Mouse (Mus musculus): ENCODE measurements around the gene Barhl2. TPM values are rescaled to one million over a fixed set of nuclear protein-coding genes. Genes with fewer than 3 reads are reported as not detected.

The Barhl2 gene
- total and polyA plus RNA-seq, 3 experiments, result not detected

DNA sequence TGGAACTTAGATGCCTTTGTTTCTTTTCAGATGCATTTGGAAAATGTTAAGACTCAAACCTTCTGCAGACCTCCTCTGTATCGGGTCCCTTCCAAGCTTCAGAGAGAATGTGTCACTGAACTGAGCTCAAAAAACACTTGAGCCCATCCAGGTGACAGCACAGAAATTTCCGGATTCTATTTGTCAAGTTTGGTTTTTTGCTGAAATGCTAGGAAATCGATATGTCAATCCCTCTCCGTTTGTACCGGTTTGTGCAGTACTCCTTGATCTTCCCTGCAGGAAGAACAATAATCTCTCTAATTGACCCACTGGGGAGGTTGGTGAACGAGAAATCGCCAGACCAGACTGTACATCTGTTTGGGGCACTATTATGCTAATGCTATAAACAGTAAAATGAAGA is 2.0 kb downstream of the Barhl2 start:
- TF ChIP-seq USF1 (IDR thresholded peaks at IDR 0.05; ENCODE audit: low read depth, low read length) (no peak), ZC3H11A (IDR thresholded peaks at IDR 0.05; ENCODE audit: low read depth, low read length) (no peak), ZNF384 (IDR thresholded peaks at IDR 0.05; ENCODE audit: low read depth, low read length) (no peak), SIN3A (IDR thresholded peaks at IDR 0.05; ENCODE audit: low read length) (no peak), MAZ (IDR thresholded peaks at IDR 0.05; ENCODE audit: low read depth, low read length) (no peak)
- Histone ChIP-seq H3K36me3 (ENCODE audit: control insufficient read depth in 1 of 2, insufficient read depth in 2 of 2, low read length in 2 of 2) (no peaks in the 10 kb centered on the region), H3K9ac (ENCODE audit: control insufficient read depth, low read depth, low read length, poor library complexity, severe bottlenecking) (no peak overlapping the region), H3K27ac (ENCODE audit: control insufficient read depth, low read depth, low read length) (no peak overlapping the region), H3K79me2 (ENCODE audit: control insufficient read depth, insufficient read depth, low read length, poor library complexity) (no peaks in the 10 kb centered on the region), H3K9me3 (replicated peaks; ENCODE audit: insufficient read depth, low read length) (no peaks in the 10 kb centered on the region), H3K4me3 (ENCODE audit: control insufficient read depth in 1 of 2, insufficient read depth in 1 of 2, low read depth in 2 of 2, low read length in 2 of 2) (no peak overlapping the region), H3K4me1 (ENCODE audit: control insufficient read depth in 1 of 2, insufficient read depth in 2 of 2, low read length in 2 of 2) (no peaks in the 10 kb centered on the region), H3K27me3 (ENCODE audit: control insufficient read depth in 1 of 2, insufficient read depth in 2 of 2, low read length in 2 of 2) (no peaks in the 10 kb centered on the region)
- no peak for DNase-seq (ENCODE audit: low read depth, low spot score)

- Histone ChIP-seq H3K4me1 (ENCODE audit: control insufficient read depth in 1 of 2, insufficient read depth in 2 of 2, low read length in 2 of 2) (no peaks in the 10 kb centered on the region), H3K4me3 (ENCODE audit: control insufficient read depth in 1 of 2, insufficient read depth in 1 of 2, low read depth in 2 of 2, low read length in 2 of 2) (no peak overlapping the region), H3K36me3 (ENCODE audit: control insufficient read depth in 1 of 2, insufficient read depth in 2 of 2, low read length in 2 of 2) (no peaks in the 10 kb centered on the region), H3K27ac (ENCODE audit: control insufficient read depth, low read depth, low read length) (no peak overlapping the region), H3K79me2 (ENCODE audit: control insufficient read depth, insufficient read depth, low read length, poor library complexity) (no peaks in the 10 kb centered on the region), H3K27me3 (ENCODE audit: control insufficient read depth in 1 of 2, insufficient read depth in 2 of 2, low read length in 2 of 2) (no peaks in the 10 kb centered on the region), H3K9me3 (replicated peaks; ENCODE audit: insufficient read depth, low read length) (no peaks in the 10 kb centered on the region), H3K9ac (ENCODE audit: control insufficient read depth, low read depth, low read length, poor library complexity, severe bottlenecking) (no peak overlapping the region)
- no peak for TF ChIP-seq NELFE (IDR thresholded peaks at IDR 0.05; ENCODE audit: low read depth, low read length)
- no peak for TF ChIP-seq EP300 (IDR thresholded peaks at IDR 0.05; ENCODE audit: low read depth in 1 of 2, low read length in 2 of 2)
- TF ChIP-seq GATA1 (IDR thresholded peaks at IDR 0.05; ENCODE audit: low read depth, low read length), result no peak
- DNase-seq (ENCODE audit: low read depth, low spot score), result no peak
Measured at GRCm38 (mm10) chr5:106455106-106455920, 2.7 kb downstream of the Barhl2 start.

- DNase-seq (ENCODE audit: low read depth, low spot score), result no peak
- TF ChIP-seq RCOR1 (IDR thresholded peaks at IDR 0.05; ENCODE audit: low read depth, low read length) (no peak), NELFE (IDR thresholded peaks at IDR 0.05; ENCODE audit: low read depth, low read length) (no peak), CTCF (IDR thresholded peaks at IDR 0.05 in 2 of 3, conservative IDR thresholded peaks at IDR 0.05 in 1 of 3; ENCODE audit: control insufficient read depth in 1 of 3, insufficient read depth in 1 of 3, low read depth in 2 of 3, low read length in 3 of 3, poor library complexity in 1 of 3, severe bottlenecking in 1 of 3) (no peak), TAL1 (IDR thresholded peaks at IDR 0.05; ENCODE audit: low read length) (no peak), ZNF384 (IDR thresholded peaks at IDR 0.05; ENCODE audit: low read depth, low read length) (no peak), SMC3 (IDR thresholded peaks at IDR 0.05; ENCODE audit: low read depth, low read length) (no peak)
Measured at GRCm38 (mm10) chr5:106454411-106455105, 3.4 kb downstream of the Barhl2 start.

More at GRCm38 (mm10) chr5:106454411-106455105, 3.4 kb downstream of the Barhl2 start:
- Histone ChIP-seq H3K4me3 (ENCODE audit: control insufficient read depth in 1 of 2, insufficient read depth in 1 of 2, low read depth in 2 of 2, low read length in 2 of 2) (no peak overlapping the region), H3K36me3 (ENCODE audit: control insufficient read depth in 1 of 2, insufficient read depth in 2 of 2, low read length in 2 of 2) (no peaks in the 10 kb centered on the region), H3K79me2 (ENCODE audit: control insufficient read depth, insufficient read depth, low read length, poor library complexity) (no peaks in the 10 kb centered on the region), H3K9ac (ENCODE audit: control insufficient read depth, low read depth, low read length, poor library complexity, severe bottlenecking) (no peak overlapping the region), H3K27ac (ENCODE audit: control insufficient read depth, low read depth, low read length) (no peak overlapping the region), H3K4me1 (ENCODE audit: control insufficient read depth in 1 of 2, insufficient read depth in 2 of 2, low read length in 2 of 2) (no peaks in the 10 kb centered on the region), H3K9me3 (replicated peaks; ENCODE audit: insufficient read depth, low read length) (no peaks in the 10 kb centered on the region), H3K27me3 (ENCODE audit: control insufficient read depth in 1 of 2, insufficient read depth in 2 of 2, low read length in 2 of 2) (no peaks in the 10 kb centered on the region)

All from MEL (cell line).